Mouse (Mus musculus): ENCODE data around the gene Prmt7.

- no peak for TF ChIP-seq POLR2A (IDR thresholded peaks at IDR 0.05; ENCODE audit: control insufficient read depth in 1 of 2, insufficient read depth in 1 of 2, low read depth in 1 of 2, low read length in 2 of 2, poor library complexity in 1 of 2)
- no peak for TF ChIP-seq CHD1 (IDR thresholded peaks at IDR 0.05; ENCODE audit: low read depth, low read length)
- no peak for TF ChIP-seq MYC (IDR thresholded peaks at IDR 0.05; ENCODE audit: low read depth, low read length)
- no peak for TF ChIP-seq EP300 (IDR thresholded peaks at IDR 0.05; ENCODE audit: low read depth in 1 of 2, low read length in 2 of 2)
- TF ChIP-seq ZNF384 (IDR thresholded peaks at IDR 0.05; ENCODE audit: low read depth, low read length) = no peak
These were observed 47.5 kb upstream of the Prmt7 start for GRCm38 (mm10) chr8:106163251-106163650.
